Mouse (Mus musculus) bone marrow, adult 2 months (tissue): Measurements from ENCODE around the gene Dao.

Experiments used
- CTCF ChIP-seq: fragments of 200-500 bp; IDR thresholded peaks from 2 replicates; pipeline ENCODE4 v1.5.1; 2011; ENCODE audit warnings: low read length, control low read depth; ENCODE audit not compliant: control insufficient read depth, insufficient read depth
- POLR2A ChIP-seq: fragments of 200-500 bp; IDR thresholded peaks from 2 replicates; pipeline ENCODE4 v1.6.1; 2011; ENCODE audit warnings: low read depth, mild to moderate bottlenecking, control low read depth, low read length, borderline replicate concordance; ENCODE audit not compliant: control insufficient read depth

DNA sequence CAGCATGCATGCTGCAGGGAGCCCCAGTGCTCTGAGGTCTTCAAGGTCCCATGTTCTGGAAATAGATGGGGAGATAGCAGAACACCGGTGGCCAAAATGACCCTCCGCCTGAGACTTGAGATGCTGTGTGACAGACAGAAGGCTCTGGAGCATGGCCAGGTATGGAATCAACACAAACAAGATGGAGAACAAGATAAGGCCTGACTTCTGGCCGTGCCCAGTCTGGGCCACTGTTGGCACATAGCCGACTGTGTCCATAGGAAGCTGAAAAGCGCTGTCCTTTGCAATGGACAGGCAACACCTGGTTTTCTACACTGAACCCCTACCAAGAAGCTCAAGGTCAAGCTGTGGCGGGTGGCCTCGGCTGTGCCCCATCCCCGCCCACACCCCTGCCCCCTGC lies 29.7 kb upstream of the Dao start:
- TF ChIP-seq POLR2A (no peak), CTCF (no peak)
